Mouse (Mus musculus) midbrain, postnatal 0 days (tissue): ENCODE results near the gene 2200002D01Rik. TPM values are rescaled to one million over a fixed set of nuclear protein-coding genes. Genes with fewer than 3 reads are reported as not detected.
"Not testable (repeated sequence)": the region's sequence is repeated elsewhere in the genome, so short reads cannot be mapped to it uniquely, and the experiment has no call there.

Experiments used
- ATAC-seq: fragments of 200-750 bp; cut with Nextera tagmentation; 2 replicates; pipeline ENCODE4 v1.8.0; 2017; ENCODE audit warnings: moderate number of reproducible peaks, mild to moderate bottlenecking, moderate TSS enrichment, moderate library complexity; ENCODE audit not compliant: low FRiP score
- DNase-seq: peaks from one replicate; pipeline ENCODE4 v3.0.0-alpha.2; 2015; ENCODE audit warnings: low spot score
- H3K27ac ChIP-seq: fragments of 300-500 bp; sonication (generic); 2 replicates; pipeline ENCODE4 v1.5.1; 2014; ENCODE audit warnings: low read depth, mild to moderate bottlenecking, low read length, mixed read lengths
- H3K27me3 ChIP-seq: fragments of 300-500 bp; sonication (generic); 2 replicates; pipeline ENCODE4 v1.6.1; 2014; ENCODE audit warnings: low read length, control low read depth, mixed read lengths; ENCODE audit not compliant: insufficient read depth
- H3K36me3 ChIP-seq: fragments of 300-500 bp; sonication (generic); 2 replicates; pipeline ENCODE4 v1.6.1; 2014; ENCODE audit warnings: low read length, control low read depth, mixed read lengths; ENCODE audit not compliant: insufficient read depth
- H3K4me1 ChIP-seq: fragments of 300-500 bp; sonication (generic); 2 replicates; pipeline ENCODE4 v1.6.1; 2014; ENCODE audit warnings: mild to moderate bottlenecking, control low read depth, antibody characterized with exemption, low read length, mixed read lengths; ENCODE audit not compliant: insufficient read depth
- H3K4me2 ChIP-seq: fragments of 300-500 bp; sonication (generic); 2 replicates; pipeline ENCODE4 v1.6.1; 2014; ENCODE audit warnings: low read depth, mild to moderate bottlenecking, low read length, mixed read lengths; ENCODE audit not compliant: poor library complexity, severe bottlenecking
- H3K4me3 ChIP-seq: fragments of 300-500 bp; sonication (generic); 2 replicates; pipeline ENCODE4 v1.5.1; 2014; ENCODE audit warnings: low read depth, mild to moderate bottlenecking, low read length, moderate library complexity
- H3K9ac ChIP-seq: fragments of 300-500 bp; sonication (generic); replicated peaks from 2 replicates; pipeline ENCODE4 v1.6.1; 2014; ENCODE audit warnings: mild to moderate bottlenecking, low read length, moderate library complexity, mixed read lengths; ENCODE audit not compliant: poor library complexity, severe bottlenecking
- H3K9me3 ChIP-seq: fragments of 300-500 bp; sonication (generic); 2 replicates; pipeline ENCODE4 v1.6.1; 2016; ENCODE audit warnings: low read length, control low read depth
- CTCF ChIP-seq: IDR thresholded peaks from 2 replicates; pipeline ENCODE4 v1.5.1; 2016; ENCODE audit warnings: antibody characterized with exemption, mild to moderate bottlenecking
- WGBS: fragments of 180-500 bp; shearing (Covaris S2); extraction: QIAGEN DNeasy Blood & Tissue Kit; methylation state at CpG from one replicate; pipeline ENCODE4 v1.1.7; 2014; 5-methylcytosine and 5-hydroxymethylcytosine counted together
- polyA plus RNA-seq: library from polyadenylated mRNA; unstranded; fragments of >200 nt; fragmentation: Nextera tagmentation; extraction: Ambion mirVana; gene quantifications from 2 replicates; pipeline ENCODE4 v1.2.1, GENCODE M21; 2015
- total RNA-seq: library from RNA; depleted of rRNA; stranded (reverse); fragments of >200 nt; gene quantifications from 2 replicates; pipeline ENCODE4 v1.2.3, GENCODE M21; 2014; rRNA removed

Gene 2200002D01Rik
- total and polyA plus RNA-seq, 2 experiments from 2014 or later: 1.2 TPM; not detected in 1

DNA sequence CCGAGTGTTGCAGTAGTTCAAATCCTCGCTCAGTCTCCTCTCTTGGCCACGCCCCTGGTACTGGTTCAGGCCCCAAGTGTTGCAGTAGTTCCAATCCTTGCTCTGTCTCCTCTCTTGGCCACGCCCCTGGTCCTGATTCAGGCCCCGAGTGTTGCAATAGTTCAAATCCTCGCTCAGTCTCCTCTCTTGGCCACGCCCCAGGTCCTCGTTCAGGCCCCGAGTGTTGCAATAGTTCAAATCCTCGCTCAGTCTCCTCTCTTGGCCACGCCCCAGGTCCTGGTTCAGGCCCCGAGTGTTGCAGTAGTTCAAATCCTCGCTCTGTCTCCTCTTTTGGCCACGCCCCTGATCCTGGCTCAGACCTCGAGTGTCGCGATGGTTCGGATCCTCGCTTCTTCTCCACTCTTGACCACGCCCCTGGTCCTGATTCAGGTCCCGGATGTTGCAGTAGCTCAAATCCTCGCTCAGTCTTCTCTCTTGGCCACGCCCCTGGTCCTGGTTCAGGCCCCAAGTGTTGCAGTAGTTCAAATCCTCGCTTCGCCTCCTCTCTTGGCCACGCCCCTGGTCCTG lies 36.0 kb downstream of the 2200002D01Rik start:
- ATAC-seq: no peak
- TF ChIP-seq CTCF: no peak
- 15% methylated on average over 26 of the region's 26 CpGs for WGBS
- no peaks in the 10 kb centered on the region for H3K9me3 ChIP-seq
- 0 out of 2 replicates have a peak overlapping the region, but pooled peaks have one; percentile 1 for H3K4me3 ChIP-seq
- no peak overlapping the region for H3K27ac ChIP-seq
- peak overlapping the region; percentile 52 for H3K4me2 ChIP-seq
- H3K36me3 ChIP-seq: no peaks in the 10 kb centered on the region
- no peak overlapping the region for H3K9ac ChIP-seq
- H3K27me3 ChIP-seq: no peaks in the 10 kb centered on the region
- H3K4me1 ChIP-seq: no peaks in the 10 kb centered on the region
- DNase-seq: no peak

DNA sequence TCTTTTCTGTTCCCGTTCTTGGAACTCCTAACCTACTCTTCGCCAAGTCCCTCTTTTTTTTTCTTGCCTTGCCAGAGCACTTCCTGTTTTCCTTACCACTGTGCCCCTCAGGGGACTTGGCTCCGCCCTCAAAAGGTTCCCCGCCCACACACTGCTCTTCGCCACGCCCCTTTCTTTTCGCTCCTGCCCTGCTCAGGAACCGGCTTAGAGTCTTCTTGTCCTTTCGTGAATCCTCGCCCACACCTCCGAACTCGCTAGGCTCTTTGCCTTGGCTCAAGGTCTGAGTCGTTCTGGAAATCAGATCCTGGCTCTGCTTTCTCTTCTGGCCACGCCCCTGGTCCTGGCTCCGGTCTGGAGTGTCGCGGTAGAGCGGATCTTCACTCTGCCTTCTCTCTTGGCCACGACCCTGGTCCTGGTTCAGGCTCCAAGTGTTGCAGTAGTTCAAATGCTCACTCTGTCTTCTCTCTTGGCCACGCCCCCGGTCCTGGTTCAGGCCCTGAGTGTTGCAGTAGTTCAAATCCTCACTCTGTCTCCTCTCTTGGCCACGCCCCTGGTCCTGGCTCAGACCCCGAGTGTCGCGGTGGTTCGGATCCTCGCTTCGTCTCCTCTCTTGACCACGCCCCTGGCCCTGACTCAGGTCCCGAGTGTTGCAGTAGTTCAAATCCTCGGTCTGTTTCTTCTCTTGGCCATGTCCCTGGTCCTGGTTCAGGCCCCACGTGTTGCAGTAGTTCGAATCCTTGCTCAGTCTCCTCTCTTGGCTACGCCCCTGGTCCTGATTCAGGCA lies 36.7 kb downstream of the 2200002D01Rik start:
- Histone ChIP-seq H3K4me3 (peak overlapping the region; percentile 29), H3K4me2 (peak overlapping the region; percentile 52), H3K9ac (peak overlapping the region; percentile 24; the same call in 1 of the 2 replicates), H3K27ac (0 out of 2 replicates have a peak overlapping the region, but pooled peaks have one; percentile 38), H3K27me3 (no peaks in the 10 kb centered on the region), H3K36me3 (no peaks in the 10 kb centered on the region), H3K9me3 (no peaks in the 10 kb centered on the region), H3K4me1 (no peaks in the 10 kb centered on the region)
- WGBS: 6% methylated on average over 34 of the region's 34 CpGs
- ATAC-seq: no peak
- peak; percentile 69 for DNase-seq
- no peak for TF ChIP-seq CTCF

DNA sequence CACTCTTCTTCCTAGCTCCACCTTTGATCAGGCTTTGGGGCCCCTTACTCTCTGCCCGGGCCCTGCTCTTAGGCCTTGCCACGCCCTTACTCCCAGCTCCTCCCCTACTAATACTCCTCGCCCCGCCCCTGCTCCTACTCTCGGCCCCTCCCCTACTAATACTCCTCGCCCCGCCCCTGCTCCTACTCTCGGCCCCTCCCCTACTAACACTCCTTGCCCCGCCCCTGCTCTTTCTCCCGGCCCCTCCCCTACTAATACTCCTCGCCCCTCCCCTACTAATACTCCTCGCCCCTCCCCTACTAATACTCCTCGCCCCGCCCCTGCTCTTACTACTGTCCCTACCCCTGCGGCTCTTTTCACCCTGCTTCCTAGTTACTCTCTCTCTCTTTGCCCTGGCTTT lies 37.3 kb downstream of the 2200002D01Rik start:
- not testable (repeated sequence) for H3K36me3 ChIP-seq, ATAC-seq, H3K4me1 ChIP-seq, H3K27me3 ChIP-seq, H3K9me3 ChIP-seq, H3K9ac ChIP-seq, DNase-seq, H3K27ac ChIP-seq
- Histone ChIP-seq H3K4me3 (peak overlapping the region; percentile 29; the same call in 1 of the 2 replicates), H3K4me2 (peak overlapping the region; percentile 52)
- 26% methylated on average over 15 of the region's 15 CpGs for WGBS

DNA sequence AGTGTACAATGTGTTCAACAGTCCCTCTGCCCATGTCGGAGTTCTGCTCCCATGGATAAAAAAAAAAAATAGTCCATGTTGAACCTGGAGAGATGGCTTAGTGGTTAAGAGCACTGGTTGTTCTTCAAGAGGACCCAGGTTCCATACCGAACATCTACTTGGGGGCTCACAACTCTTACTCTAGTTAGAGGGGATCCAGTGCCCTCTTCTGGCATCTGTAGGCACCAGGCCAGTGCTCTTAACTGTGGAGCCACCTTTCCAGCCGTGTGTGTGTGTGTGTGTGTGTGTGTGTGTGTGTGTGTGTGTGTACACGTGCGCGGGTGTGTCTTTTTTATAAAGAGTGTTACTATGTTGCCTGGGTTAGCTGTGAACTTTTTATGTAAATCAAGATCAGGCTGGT lies 45.7 kb downstream of the 2200002D01Rik start:
- WGBS: 79% methylated on average over 6 of the region's 6 CpGs
- Histone ChIP-seq H3K4me1 (no peaks in the 10 kb centered on the region), H3K4me3 (no peak overlapping the region), H3K9me3 (no peaks in the 10 kb centered on the region), H3K27ac (no peak overlapping the region), H3K27me3 (no peaks in the 10 kb centered on the region), H3K9ac (no peak overlapping the region), H3K36me3 (no peaks in the 10 kb centered on the region), H3K4me2 (no peak overlapping the region)
- ATAC-seq (no peak), DNase-seq (no peak)
- TF ChIP-seq CTCF: no peak

Other genes with a start within 250 kb of the 2200002D01Rik start
- gene Ryr1, start 123.3 kb downstream of the 2200002D01Rik start, total RNA-seq: 7.0 and 7.2 TPM in 2 replicates
- 13.6 and 15.2 TPM in 2 replicates for gene Ryr1, start 123.3 kb downstream of the 2200002D01Rik start, polyA plus RNA-seq
- gene Rasgrp4, start 113.6 kb downstream of the 2200002D01Rik start, total RNA-seq: 0.80 and 2.2 TPM in 2 replicates
- 0.79 and 1.1 TPM in 2 replicates for gene Rasgrp4, start 113.6 kb downstream of the 2200002D01Rik start, polyA plus RNA-seq
- gene Fam98c, start 92.2 kb downstream of the 2200002D01Rik start, total RNA-seq: 27.5 and 32.9 TPM in 2 replicates
- gene Fam98c, start 92.2 kb downstream of the 2200002D01Rik start, polyA plus RNA-seq: 37.9 and 38.0 TPM in 2 replicates
- 0.49 and 1.3 TPM in 2 replicates for gene Ggn, start 78.3 kb downstream of the 2200002D01Rik start, total RNA-seq
- 0.35 and 0.69 TPM in 2 replicates for gene Ggn, start 78.3 kb downstream of the 2200002D01Rik start, polyA plus RNA-seq
- 33.3 and 35.0 TPM in 2 replicates for gene Spred3, start 78.1 kb downstream of the 2200002D01Rik start, total RNA-seq
- 10.4 and 13.1 TPM in 2 replicates for gene Spred3, start 78.1 kb downstream of the 2200002D01Rik start, polyA plus RNA-seq
- gene Psmd8, start 67.8 kb downstream of the 2200002D01Rik start, total RNA-seq: 289 and 329 TPM in 2 replicates
- 286 and 292 TPM in 2 replicates for gene Psmd8, start 67.8 kb downstream of the 2200002D01Rik start, polyA plus RNA-seq
- 3.2 and 4.3 TPM in 2 replicates for gene Catsperg1, start 34.4 kb downstream of the 2200002D01Rik start, total RNA-seq
- gene Catsperg1, start 34.4 kb downstream of the 2200002D01Rik start, polyA plus RNA-seq: 2.9 and 3.7 TPM in 2 replicates
- 1.7 and 1.8 TPM in 2 replicates for gene Kcnk6, start 16.0 kb downstream of the 2200002D01Rik start, total RNA-seq
- gene Kcnk6, start 16.0 kb downstream of the 2200002D01Rik start, polyA plus RNA-seq: 2.2 and 2.4 TPM in 2 replicates
- 121 and 127 TPM in 2 replicates for gene Yif1b, start 10.1 kb downstream of the 2200002D01Rik start, total RNA-seq
- gene Yif1b, start 10.1 kb downstream of the 2200002D01Rik start, polyA plus RNA-seq: 122 and 140 TPM in 2 replicates
- gene Spint2, start 33.4 kb upstream of the 2200002D01Rik start, total RNA-seq: 46.6 and 47.7 TPM in 2 replicates
- 148 and 153 TPM in 2 replicates for gene Spint2, start 33.4 kb upstream of the 2200002D01Rik start, polyA plus RNA-seq
- 1.3 TPM in 2 replicates for gene Ppp1r14a, start 40.8 kb upstream of the 2200002D01Rik start, total RNA-seq
- gene Ppp1r14a, start 40.8 kb upstream of the 2200002D01Rik start, polyA plus RNA-seq: 1.4 and 1.7 TPM in 2 replicates
- gene Dpf1, start 55.5 kb upstream of the 2200002D01Rik start, total RNA-seq: 192 and 197 TPM in 2 replicates
- 160 and 162 TPM in 2 replicates for gene Dpf1, start 55.5 kb upstream of the 2200002D01Rik start, polyA plus RNA-seq